Mouse (Mus musculus): ENCODE data around the gene Pvrig.
"Not testable (repeated sequence)": the region's sequence is repeated elsewhere in the genome, so short reads cannot be mapped to it uniquely, and the experiment has no call there.

Gene Pvrig

DNA sequence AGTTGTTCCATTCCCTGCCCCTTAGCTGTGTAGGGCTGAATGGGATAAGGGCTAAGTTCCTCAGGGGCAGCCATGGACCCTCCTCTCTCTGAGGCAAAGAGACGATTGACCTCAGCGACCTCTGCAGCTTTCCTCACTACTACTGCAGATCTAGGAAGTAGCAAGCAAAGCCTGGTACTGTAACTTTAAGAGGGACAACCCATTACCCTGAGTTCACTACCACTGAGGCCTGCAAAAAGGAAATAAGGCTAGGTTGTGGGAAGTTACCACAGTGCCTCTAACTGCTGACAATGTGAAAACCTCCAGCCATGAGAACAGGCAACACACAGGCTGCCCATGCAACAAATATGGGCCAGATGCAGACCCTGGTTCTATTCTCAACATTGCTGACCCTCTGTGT lies at the start of gene Pvrig:
Gene Pvrig (plus strand): TSS at position 301 of the 400 bp plus-strand sequence.
- DNase-seq (ENCODE audit: low spot score in 2 of 2), result no peak

DNA sequence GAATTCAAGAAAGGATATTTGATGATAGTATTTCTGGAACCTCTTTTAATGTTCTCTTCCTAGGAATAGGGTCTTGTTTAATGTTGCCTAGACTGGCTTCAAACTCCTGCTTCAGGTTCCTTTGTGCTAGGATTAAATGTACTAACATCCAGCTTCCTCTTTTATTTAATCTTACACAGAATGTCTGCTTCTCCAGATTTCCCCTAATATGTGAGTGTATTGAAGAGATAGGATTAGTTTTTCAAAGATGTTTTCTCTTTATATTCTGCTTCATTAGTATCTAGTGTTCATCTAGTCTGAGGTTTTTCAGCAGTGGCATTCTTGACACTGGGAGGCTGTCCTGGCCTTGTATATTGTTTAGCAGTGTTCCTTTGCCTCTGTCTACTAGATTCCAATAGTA lies 47.6 kb upstream of the Pvrig start:
- no peak for DNase-seq (ENCODE audit: low spot score in 2 of 2)

- no peak for DNase-seq (ENCODE audit: low spot score in 2 of 2)
Measured at GRCm38 (mm10) chr5:138299613-138300012, 42.1 kb upstream of the Pvrig start.

- no peak for DNase-seq (ENCODE audit: low spot score in 2 of 2)
Measured at GRCm38 (mm10) chr5:138312795-138313194, 29.0 kb upstream of the Pvrig start.

GRCm38 (mm10) chr5:138343216-138343615 lies 1.5 kb downstream of the Pvrig start:
- DNase-seq (ENCODE audit: low spot score in 2 of 2), result no peak

- not testable (repeated sequence) for DNase-seq (ENCODE audit: low spot score in 2 of 2)
Measured at GRCm38 (mm10) chr5:138363208-138363607, 21.4 kb downstream of the Pvrig start.

- not testable (repeated sequence) for DNase-seq (ENCODE audit: low spot score in 2 of 2)
Measured at GRCm38 (mm10) chr5:138365347-138365746, 23.6 kb downstream of the Pvrig start.
